Mouse (Mus musculus) C2C12 (cell line): ENCODE data around the gene Spn. TPM values are rescaled to one million over a fixed set of nuclear protein-coding genes. Genes with fewer than 3 reads are reported as not detected.

Experiments used
- H3K27me3 ChIP-seq: one replicate; pipeline ENCODE4 v1.6.1; 2011; ENCODE audit not compliant: control insufficient read depth, insufficient read depth, insufficient read length
- H3K36me3 ChIP-seq: one replicate; pipeline ENCODE4 v1.6.1; 2011; ENCODE audit not compliant: control insufficient read depth, insufficient read depth
- H3K4me3 ChIP-seq: one replicate; pipeline ENCODE4 v1.5.1; 2011; ENCODE audit warnings: mild to moderate bottlenecking, control low read depth; ENCODE audit not compliant: poor library complexity, insufficient read depth, severe bottlenecking
- H3K79me2 ChIP-seq: one replicate; pipeline ENCODE4 v1.6.1; 2011; ENCODE audit not compliant: control insufficient read depth, insufficient read depth
- H3K79me3 ChIP-seq: one replicate; pipeline ENCODE4 v1.6.1; 2011; ENCODE audit warnings: low read depth, control low read depth
- H3ac ChIP-seq: one replicate; pipeline ENCODE3; 2011; ENCODE audit warnings: low read depth; ENCODE audit not compliant: control insufficient read depth, insufficient read length
- CEBPB ChIP-seq: IDR thresholded peaks from one replicate; pipeline ENCODE4 v1.6.1; 2011; ENCODE audit warnings: low read depth, mild to moderate bottlenecking, control low read depth, moderate library complexity
- CTCF ChIP-seq: IDR thresholded peaks from one replicate; pipeline ENCODE4 v1.5.1; 2011; ENCODE audit not compliant: control insufficient read depth, insufficient read depth, insufficient read length
- FOSL1 ChIP-seq: IDR thresholded peaks from one replicate; pipeline ENCODE4 v1.8.0; 2011; ENCODE audit warnings: mild to moderate bottlenecking, low read length; ENCODE audit not compliant: poor library complexity, insufficient read depth, severe bottlenecking
- MAX ChIP-seq: IDR thresholded peaks from one replicate; pipeline ENCODE4 v1.6.1; 2011; ENCODE audit warnings: mild to moderate bottlenecking, control low read depth
- MYOD1 ChIP-seq: IDR thresholded peaks from one replicate; pipeline ENCODE4 v1.6.1; 2011; ENCODE audit warnings: low read depth; ENCODE audit not compliant: control insufficient read depth, insufficient read length
- MYOG ChIP-seq: IDR thresholded peaks from one replicate; pipeline ENCODE4 v1.6.1; 2011; ENCODE audit not compliant: control insufficient read depth, insufficient read length; ENCODE audit errors: extremely low read depth
- USF1 ChIP-seq: IDR thresholded peaks from one replicate; pipeline ENCODE4 v1.6.1; 2011; ENCODE audit warnings: low read depth, mild to moderate bottlenecking, control low read depth, moderate library complexity
- polyA plus RNA-seq: library from polyadenylated mRNA; unstranded; fragments of >200 nt; fragmentation: generic; extraction: Trizol; gene quantifications from one replicate; pipeline ENCODE4 v1.2.1, GENCODE M21; 2012; ENCODE audit warnings: missing spikeins

The Spn gene
- polyA plus RNA-seq, 1 experiment, result 23.1 TPM

DNA sequence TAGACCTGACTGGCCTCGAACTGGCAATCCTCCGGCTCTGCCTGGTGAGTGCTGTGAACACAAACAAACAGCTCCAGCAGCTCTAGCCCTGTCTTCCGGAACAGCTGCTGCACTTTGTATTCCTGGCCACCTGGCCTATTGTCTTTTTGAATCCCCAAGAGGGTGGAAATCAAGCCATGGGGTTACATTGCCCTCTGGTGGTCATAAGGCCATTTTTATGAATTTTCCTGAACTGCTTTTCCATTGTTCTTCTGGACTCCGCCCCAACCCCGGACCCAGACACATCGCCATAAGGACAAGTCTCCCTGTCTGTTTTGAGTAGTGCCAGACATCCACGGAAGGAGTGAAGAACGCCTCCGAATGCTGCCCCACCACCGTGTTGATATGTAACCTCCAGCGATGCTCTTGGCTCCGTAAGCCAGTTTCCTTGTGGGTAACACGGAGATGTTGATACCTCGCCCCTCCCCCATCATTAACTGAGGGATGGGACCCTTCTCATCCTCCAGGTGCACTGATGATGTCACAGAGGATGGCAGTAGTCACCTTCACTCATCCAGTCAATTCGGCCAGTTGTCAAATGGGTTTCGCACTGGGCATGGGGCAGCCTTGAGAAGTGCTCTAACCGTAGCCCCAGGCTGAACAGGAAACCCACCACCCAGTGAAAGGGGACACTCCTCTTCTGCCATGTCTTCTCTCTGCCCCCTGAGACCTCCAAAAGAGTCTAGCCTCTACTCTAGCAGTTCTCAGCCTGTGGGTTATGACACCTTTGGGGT is 32.9 kb downstream of the Spn start:
- Histone ChIP-seq H3K27me3 (peaks cover 8% of the 10 kb centered on the region), H3ac (peak overlapping the region; percentile 31), H3K79me3 (no peaks in the 10 kb centered on the region), H3K79me2 (no peaks in the 10 kb centered on the region), H3K4me3 (no peak overlapping the region), H3K36me3 (no peaks in the 10 kb centered on the region)
- TF ChIP-seq CEBPB (no peak), MYOD1 (peak; percentile 89), CTCF (peak; percentile 20), MAX (peak; percentile 43)

DNA sequence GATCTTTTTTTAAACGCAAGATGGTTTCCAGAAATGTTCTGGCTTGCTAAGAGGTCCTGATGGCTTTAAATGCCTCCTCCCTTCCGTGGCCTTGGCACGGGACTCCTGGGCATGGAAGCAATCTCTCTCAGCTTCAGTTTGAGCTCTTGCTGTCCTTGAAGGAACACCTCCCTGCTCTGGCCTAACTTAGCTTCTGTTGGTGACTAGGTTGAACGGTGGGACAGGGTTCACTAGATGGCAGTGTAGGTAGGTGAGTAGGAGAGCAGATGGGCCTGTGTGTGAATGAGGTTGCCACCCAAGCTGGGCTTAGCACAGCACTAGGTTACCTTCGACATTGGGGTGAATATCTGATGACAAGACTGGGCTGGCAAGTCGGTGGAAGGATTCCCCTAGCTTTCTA is 33.7 kb downstream of the Spn start:
- Histone ChIP-seq H3K36me3 (no peaks in the 10 kb centered on the region), H3K27me3 (peaks cover 7% of the 10 kb centered on the region), H3K4me3 (no peak overlapping the region)

DNA sequence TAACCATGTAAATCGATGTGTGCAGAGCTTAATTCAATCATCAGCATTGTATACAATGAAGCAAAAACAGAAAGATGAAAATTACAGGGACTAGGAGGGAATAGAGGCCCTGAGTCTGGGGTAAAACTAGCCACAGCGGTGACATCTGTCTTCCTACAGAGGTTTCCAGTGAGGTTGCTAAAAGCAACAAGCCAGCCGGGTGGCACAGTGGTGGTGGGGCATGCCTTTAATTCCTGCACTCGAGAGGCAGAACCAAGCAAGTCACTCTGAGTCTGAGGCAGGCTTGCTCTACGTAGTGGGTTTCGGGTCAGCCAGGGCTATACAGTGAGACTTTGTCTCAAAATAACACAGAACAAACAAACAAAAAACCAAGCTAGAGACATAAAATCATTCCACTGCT is 35.5 kb downstream of the Spn start:
- no peak overlapping the region for H3ac ChIP-seq
- no peaks in the 10 kb centered on the region for H3K79me3 ChIP-seq
- no peaks in the 10 kb centered on the region for H3K36me3 ChIP-seq
- no peaks in the 10 kb centered on the region for H3K79me2 ChIP-seq
- TF ChIP-seq MYOG (no peak), CEBPB (no peak), MYOD1 (no peak), CTCF (no peak), FOSL1 (no peak), MAX (no peak), USF1 (no peak)
- H3K27me3 ChIP-seq, result no peaks in the 10 kb centered on the region
- no peak overlapping the region for H3K4me3 ChIP-seq

More for the DNA sequence above, 33.7 kb downstream of the Spn start:
- H3K79me2 ChIP-seq, result no peaks in the 10 kb centered on the region
- TF ChIP-seq MYOD1, result no peak
- TF ChIP-seq USF1, result no peak
- no peak for TF ChIP-seq FOSL1
- no peak for TF ChIP-seq CTCF
- TF ChIP-seq MYOG, result no peak
- no peak for TF ChIP-seq MAX
- no peak for TF ChIP-seq CEBPB
- H3K79me3 ChIP-seq, result no peaks in the 10 kb centered on the region
- H3ac ChIP-seq, result no peak overlapping the region

DNA sequence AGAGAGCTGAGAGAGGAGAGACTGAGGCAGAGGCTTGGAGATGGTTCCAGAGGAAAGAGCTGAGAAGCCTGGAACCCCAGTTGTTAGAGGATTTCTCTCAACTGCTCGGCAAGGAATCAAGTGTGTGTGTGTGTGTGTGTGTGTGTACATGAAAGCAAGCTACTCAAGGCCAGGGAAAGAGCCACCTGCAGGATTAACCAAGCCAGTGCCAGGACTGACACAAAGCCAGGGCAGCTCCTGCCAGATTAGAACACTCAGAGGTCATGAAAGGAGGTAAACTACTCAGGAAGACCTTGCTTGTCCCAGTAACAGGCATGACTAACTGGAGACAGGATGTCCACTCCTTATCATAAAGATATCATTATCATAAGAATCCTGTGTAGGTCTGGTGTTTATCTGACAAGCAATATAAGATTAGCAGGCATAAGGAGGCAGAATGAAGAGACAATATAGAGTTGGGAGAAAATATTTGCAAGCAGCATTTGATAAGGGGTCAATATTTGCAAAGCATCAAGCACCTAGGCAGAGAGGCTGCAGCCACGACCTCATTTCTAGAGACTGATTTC is 36.1 kb downstream of the Spn start:
- H3K27me3 ChIP-seq, result no peaks in the 10 kb centered on the region
- H3K79me3 ChIP-seq, result no peaks in the 10 kb centered on the region
- H3K36me3 ChIP-seq, result no peaks in the 10 kb centered on the region
- H3ac ChIP-seq, result no peak overlapping the region
- H3K79me2 ChIP-seq, result no peaks in the 10 kb centered on the region
- no peak for TF ChIP-seq MYOG
- H3K4me3 ChIP-seq, result no peak overlapping the region

DNA sequence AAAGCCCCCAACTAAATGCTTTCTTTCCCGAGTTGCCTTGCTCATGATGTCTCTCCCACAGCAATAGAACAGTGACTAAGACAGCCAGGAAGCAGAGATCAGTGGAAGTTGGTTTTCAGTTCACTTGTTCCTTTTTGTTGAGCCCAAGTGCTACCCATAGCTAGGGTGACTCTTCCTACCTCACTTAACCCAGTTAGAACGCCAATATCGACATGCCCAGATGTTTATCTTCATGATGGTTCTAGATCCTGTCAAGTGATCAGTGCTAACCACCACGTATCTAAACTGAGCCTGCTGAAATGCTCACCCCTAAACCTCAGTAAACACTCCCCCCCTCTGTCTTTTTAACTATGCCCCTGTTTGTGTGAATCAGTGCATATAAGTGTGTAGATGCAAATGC is 38.1 kb downstream of the Spn start:
- H3K79me3 ChIP-seq, result no peaks in the 10 kb centered on the region
- H3K79me2 ChIP-seq, result no peaks in the 10 kb centered on the region
- no peaks in the 10 kb centered on the region for H3K27me3 ChIP-seq
- no peak overlapping the region for H3ac ChIP-seq
- no peak overlapping the region for H3K4me3 ChIP-seq
- no peaks in the 10 kb centered on the region for H3K36me3 ChIP-seq
- TF ChIP-seq FOSL1 (no peak), USF1 (no peak), CTCF (no peak), CEBPB (no peak), MYOG (no peak), MYOD1 (no peak), MAX (no peak)

DNA sequence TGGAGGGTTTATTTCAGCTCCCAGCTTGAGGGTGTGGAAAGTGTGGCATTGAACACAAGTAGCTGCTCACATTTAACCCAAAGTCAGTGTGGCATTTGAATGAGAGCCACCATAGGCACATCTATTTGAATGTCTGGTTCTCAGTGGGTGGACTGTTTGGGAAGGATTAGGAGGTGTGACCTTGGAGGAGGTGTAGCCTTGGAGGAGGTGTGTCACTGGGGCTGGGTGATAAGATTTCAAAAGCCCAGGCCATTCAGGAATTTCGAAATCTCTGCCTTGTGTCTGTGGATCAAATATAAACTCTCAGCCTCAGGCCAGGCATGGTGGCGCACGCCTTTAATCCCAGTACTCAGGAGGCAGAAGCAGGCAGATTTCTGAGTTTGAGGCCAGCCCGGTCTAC is 38.7 kb downstream of the Spn start:
- no peak for TF ChIP-seq MAX
- no peak for TF ChIP-seq CEBPB
- no peak for TF ChIP-seq USF1
- TF ChIP-seq MYOG, result no peak
- TF ChIP-seq MYOD1, result no peak
- no peak for TF ChIP-seq FOSL1
- TF ChIP-seq CTCF, result no peak
- no peak overlapping the region for H3K4me3 ChIP-seq
- H3K36me3 ChIP-seq, result no peaks in the 10 kb centered on the region
- H3K79me3 ChIP-seq, result no peaks in the 10 kb centered on the region
- H3K79me2 ChIP-seq, result no peaks in the 10 kb centered on the region
- no peaks in the 10 kb centered on the region for H3K27me3 ChIP-seq
- no peak overlapping the region for H3ac ChIP-seq
